11 mouse cellular contexts compared by ENCODE assay signal in genomic region chr13:114351321-114351946, GRCm38 (mm10). TPM values are rescaled to one million over a fixed set of nuclear protein-coding genes. Genes with fewer than 3 reads are reported as not detected.
DNase-seq lines count a peak whose midpoint lies in the region; ATAC-seq and TF ChIP-seq lines count a peak whose summit lies in the region.
"Had no signal": no experiment of that assay in that cellular context is flagged by ENCODE, and none has a peak within 500 bp of the region (broad histone marks: within the 10 kb centered on the region; RNA-seq: fewer than 3 reads in every experiment).

No protein-coding gene starts in this region.

- no peak overlapping the region; the same call in 1 of the 2 replicates for H3K27ac ChIP-seq in forebrain, embryonic 14.5 days (ENCODE audit: low read depth, low read length)
- H3K27ac ChIP-seq in forebrain, embryonic 12.5 days = no peak overlapping the region
- no peak overlapping the region for H3K27ac ChIP-seq in hindbrain, postnatal 0 days
- H3K27ac ChIP-seq in limb, embryonic 10.5 days = no peak overlapping the region

- whole genome bisulfite sequencing in forebrain, embryonic 14.5 days = 23% methylated on average over 8 of the region's 8 CpGs
- 37% methylated on average over 8 of the region's 8 CpGs for WGBS in forebrain, embryonic 12.5 days
- WGBS in hindbrain, postnatal 0 days = 28% methylated on average over 8 of the region's 8 CpGs
- 88% methylated on average over 8 of the region's 8 CpGs for WGBS in limb, embryonic 10.5 days

- no peak overlapping the region for H3K9ac ChIP-seq in forebrain, embryonic 14.5 days (ENCODE audit: low read length)
- no peak overlapping the region for H3K9ac ChIP-seq in forebrain, embryonic 12.5 days
- H3K9ac ChIP-seq in hindbrain, postnatal 0 days (replicated peaks; ENCODE audit: low read length) = no peak overlapping the region

- no peak overlapping the region for H3K4me3 ChIP-seq in forebrain, embryonic 14.5 days (ENCODE audit: low read depth, low read length)
- H3K4me3 ChIP-seq in forebrain, embryonic 12.5 days (replicated peaks) = no peak overlapping the region
- H3K4me3 ChIP-seq in hindbrain, postnatal 0 days (ENCODE audit: low read length) = no peak overlapping the region
- H3K4me3 ChIP-seq in limb, embryonic 10.5 days = no peak overlapping the region

- TF ChIP-seq CTCF in hindbrain, postnatal 0 days (IDR thresholded peaks at IDR 0.05; ENCODE audit: low read depth) = no peak

- H3K4me2 ChIP-seq in forebrain, embryonic 14.5 days (ENCODE audit: low read length) = no peak overlapping the region
- no peak overlapping the region for H3K4me2 ChIP-seq in forebrain, embryonic 12.5 days
- peak overlapping the region; percentile 25; the same call in 1 of the 2 replicates for H3K4me2 ChIP-seq in hindbrain, postnatal 0 days (ENCODE audit: low read depth, low read length)

- peak; percentile 58; the same call in 1 of the 2 replicates for ATAC-seq in forebrain, embryonic 14.5 days
- ATAC-seq in forebrain, embryonic 12.5 days (ENCODE audit: low FRiP score) = no peak; the same call in 1 of the 2 replicates
- peak; percentile 87 for ATAC-seq in hindbrain, postnatal 0 days
- ATAC-seq in monocyte, adult 5-6 weeks (replicated peaks; ENCODE audit: insufficient number of reproducible peaks, low FRiP score, low TSS enrichment, poor library complexity, severe bottlenecking) = no peak

- H3K4me1 ChIP-seq in forebrain, embryonic 14.5 days (ENCODE audit: control insufficient read depth, insufficient read depth, low read length) = peaks cover 5% of the 10 kb centered on the region; the same call in 1 of the 2 replicates
- H3K4me1 ChIP-seq in forebrain, embryonic 12.5 days = peaks cover 8% of the 10 kb centered on the region
- no peaks in the 10 kb centered on the region for H3K4me1 ChIP-seq in hindbrain, postnatal 0 days (ENCODE audit: insufficient read depth, low read length)
- peaks cover 3% of the 10 kb centered on the region; the same call in 1 of the 2 replicates for H3K4me1 ChIP-seq in limb, embryonic 10.5 days

- no peaks in the 10 kb centered on the region for H3K36me3 ChIP-seq in forebrain, embryonic 14.5 days (ENCODE audit: control insufficient read depth, insufficient read depth, low read length)
- H3K36me3 ChIP-seq in forebrain, embryonic 12.5 days (replicated peaks) = no peaks in the 10 kb centered on the region
- no peaks in the 10 kb centered on the region for H3K36me3 ChIP-seq in hindbrain, postnatal 0 days (ENCODE audit: insufficient read depth, low read length)
- no peaks in the 10 kb centered on the region for H3K36me3 ChIP-seq in limb, embryonic 10.5 days

- H3K27me3 ChIP-seq in forebrain, embryonic 14.5 days (replicated peaks; ENCODE audit: control insufficient read depth, insufficient read depth, low read length) = no peaks in the 10 kb centered on the region
- H3K27me3 ChIP-seq in forebrain, embryonic 12.5 days = no peaks in the 10 kb centered on the region
- H3K27me3 ChIP-seq in hindbrain, postnatal 0 days (ENCODE audit: insufficient read depth, low read length) = no peaks in the 10 kb centered on the region
- no peaks in the 10 kb centered on the region for H3K27me3 ChIP-seq in limb, embryonic 10.5 days (ENCODE audit: low read depth, poor library complexity, severe bottlenecking)

- DNase-seq in forebrain, embryonic 14.5 days (ENCODE audit: low spot score) = peak; percentile 61
- DNase-seq in right cerebral cortex, postnatal 10 days (ENCODE audit: low spot score in 2 of 2) = peak; percentile 39 to 40
- no peak for DNase-seq in right cerebral cortex, adult 18-20 months
- DNase-seq in hindbrain, postnatal 0 days (ENCODE audit: low spot score) = peak; percentile 68
- DNase-seq in adrenal gland, adult 8-10 months = no peak
- DNase-seq in limb, embryonic 10.5 days (ENCODE audit: low spot score) = no peak
- DNase-seq: heart, adult 18-20 months; kidney, adult 8-10 months; liver had no signal

- H3K9me3 ChIP-seq in forebrain, embryonic 14.5 days (replicated peaks; ENCODE audit: control insufficient read depth, low read length) = no peaks in the 10 kb centered on the region
- no peaks in the 10 kb centered on the region for H3K9me3 ChIP-seq in forebrain, embryonic 12.5 days
- H3K9me3 ChIP-seq in hindbrain, postnatal 0 days (ENCODE audit: low read length) = no peaks in the 10 kb centered on the region
- no peaks in the 10 kb centered on the region for H3K9me3 ChIP-seq in limb, embryonic 10.5 days (replicated peaks)

RNA-seq across cellular contexts. Expression of gene Ndufs4, which starts 36.6 kb away (rescaled TPM):
- 350 and 406 TPM in 2 replicates for polyA plus RNA-seq in forebrain, embryonic 14.5 days (2014; fragmentation: Nextera tagmentation; extraction: Ambion mirVana)
- 307 and 317 TPM in 2 replicates for polyA plus RNA-seq in forebrain, embryonic 12.5 days (2016; fragmentation: Nextera tagmentation; extraction: Ambion mirVana)
- 47.7 and 58.1 TPM in 2 replicates for total RNA-seq in hindbrain, postnatal 0 days (2014; rRNA removed)
- 422 and 423 TPM in 2 replicates for polyA plus RNA-seq in hindbrain, postnatal 0 days (2015; fragmentation: Nextera tagmentation; extraction: Ambion mirVana)
- total RNA-seq in adrenal gland, adult 8-10 months (2022) = 100 to 1,000 TPM; 142 to 204 (median 165) TPM
- 131 to 195 TPM (median 148 TPM) in 3 replicates for total RNA-seq in monocyte, adult 5-6 weeks (2017)
- polyA plus RNA-seq in limb, embryonic 10.5 days (2016; fragmentation: Nextera tagmentation; extraction: Ambion mirVana) = 275 TPM in 2 replicates

Comparison
In these comparisons a context has a peak if more than half of its experiments do, and no peak if none do; other contexts are left out.
1. ATAC-seq: peak in forebrain, embryonic 14.5 days (single experiment) and hindbrain, postnatal 0 days (single experiment); none in forebrain, embryonic 12.5 days (single experiment) and monocyte, adult 5-6 weeks (single experiment).
2. DNase-seq: peak in forebrain, embryonic 14.5 days (single experiment), right cerebral cortex, postnatal 10 days (2 of 2) and hindbrain, postnatal 0 days (single experiment); none in right cerebral cortex, adult 18-20 months (single experiment), adrenal gland, adult 8-10 months (single experiment) and limb, embryonic 10.5 days (single experiment).